Mouse (Mus musculus) intestine, postnatal 0 days (tissue): ENCODE results near the gene Rapgef4. TPM values are rescaled to one million over a fixed set of nuclear protein-coding genes. Genes with fewer than 3 reads are reported as not detected.
A peak's percentile ranks its signal among the peaks of the same experiment; 100 is the strongest.

Experiments
- ATAC-seq: fragments of 200-750 bp; cut with Nextera tagmentation; 2 replicates; pipeline ENCODE4 v1.8.0; 2017; ENCODE audit warnings: mild to moderate bottlenecking, moderate TSS enrichment, moderate library complexity
- H3K27ac ChIP-seq: fragments of 300-500 bp; sonication (generic); 2 replicates; pipeline ENCODE4 v1.5.1; 2014; ENCODE audit warnings: mild to moderate bottlenecking, low read depth, low read length, moderate library complexity
- H3K27me3 ChIP-seq: fragments of 300-500 bp; sonication (generic); replicated peaks from 2 replicates; pipeline ENCODE4 v1.6.1; 2014; ENCODE audit warnings: low read length, mixed read lengths; ENCODE audit not compliant: control insufficient read depth, insufficient read depth
- H3K36me3 ChIP-seq: fragments of 300-500 bp; sonication (generic); 2 replicates; pipeline ENCODE4 v1.6.1; 2014; ENCODE audit warnings: mild to moderate bottlenecking, moderate library complexity; ENCODE audit not compliant: control insufficient read depth, insufficient read depth
- H3K4me1 ChIP-seq: fragments of 300-500 bp; sonication (generic); replicated peaks from 2 replicates; pipeline ENCODE4 v1.6.1; 2014; ENCODE audit warnings: antibody characterized with exemption, low read length, mixed read lengths; ENCODE audit not compliant: control insufficient read depth, insufficient read depth
- H3K4me2 ChIP-seq: fragments of 300-500 bp; sonication (generic); replicated peaks from 2 replicates; pipeline ENCODE4 v1.6.1; 2014; ENCODE audit warnings: low read depth, mild to moderate bottlenecking, moderate library complexity
- H3K4me3 ChIP-seq: fragments of 300-500 bp; sonication (generic); 2 replicates; pipeline ENCODE4 v1.5.1; 2014; ENCODE audit warnings: low read depth, low read length
- H3K9ac ChIP-seq: fragments of 300-500 bp; sonication (generic); 2 replicates; pipeline ENCODE4 v1.6.1; 2014; ENCODE audit warnings: mild to moderate bottlenecking, low read depth, low read length
- H3K9me3 ChIP-seq: fragments of 300-500 bp; sonication (generic); 2 replicates; pipeline ENCODE4 v1.6.1; 2016; ENCODE audit warnings: mixed run types; ENCODE audit not compliant: control insufficient read depth
- CTCF ChIP-seq: sonication (generic); IDR thresholded peaks from 2 replicates; pipeline ENCODE4 v1.5.1; 2016; ENCODE audit warnings: low read depth, mild to moderate bottlenecking, control low read depth, antibody characterized with exemption, moderate library complexity
- WGBS: fragments of 180-500 bp; shearing (Covaris S2); extraction: QIAGEN DNeasy Blood & Tissue Kit; methylation state at CpG from one replicate; pipeline ENCODE4 v1.1.7; 2014; 5-methylcytosine and 5-hydroxymethylcytosine counted together
- polyA plus RNA-seq: library from polyadenylated mRNA; unstranded; fragments of >200 nt; fragmentation: Nextera tagmentation; extraction: Ambion mirVana; gene quantifications from 2 replicates; pipeline ENCODE4 v1.2.1, GENCODE M21; 2015

Rapgef4 gene
- polyA plus RNA-seq, 1 experiment from 2014 or later: 2.7 TPM

DNA sequence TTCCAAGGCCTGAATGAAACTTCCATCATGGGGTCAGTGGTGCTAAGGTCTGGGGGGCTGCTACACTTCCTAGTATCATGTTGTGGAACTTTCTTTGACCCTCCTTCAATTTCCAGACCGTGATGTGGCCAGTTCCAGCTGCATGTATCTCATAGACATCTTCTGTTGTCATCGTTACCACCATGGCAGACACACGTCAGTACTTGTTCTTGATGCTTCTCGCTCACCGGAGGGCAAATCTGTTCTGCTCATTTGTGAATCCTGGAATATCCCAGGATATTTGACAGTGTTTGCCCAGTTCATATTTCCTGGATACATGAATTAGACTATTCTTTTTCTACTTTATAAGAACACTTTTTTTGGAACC lies 39.3 kb upstream of the Rapgef4 start:
- Histone ChIP-seq H3K4me1 (no peaks in the 10 kb centered on the region), H3K27me3 (no peaks in the 10 kb centered on the region), H3K9ac (no peak overlapping the region), H3K27ac (no peak overlapping the region), H3K9me3 (no peaks in the 10 kb centered on the region), H3K36me3 (no peaks in the 10 kb centered on the region), H3K4me2 (no peak overlapping the region), H3K4me3 (no peak overlapping the region)
- ATAC-seq: no peak
- 96% methylated on average over 5 of the region's 5 CpGs for WGBS
- no peak for TF ChIP-seq CTCF

DNA sequence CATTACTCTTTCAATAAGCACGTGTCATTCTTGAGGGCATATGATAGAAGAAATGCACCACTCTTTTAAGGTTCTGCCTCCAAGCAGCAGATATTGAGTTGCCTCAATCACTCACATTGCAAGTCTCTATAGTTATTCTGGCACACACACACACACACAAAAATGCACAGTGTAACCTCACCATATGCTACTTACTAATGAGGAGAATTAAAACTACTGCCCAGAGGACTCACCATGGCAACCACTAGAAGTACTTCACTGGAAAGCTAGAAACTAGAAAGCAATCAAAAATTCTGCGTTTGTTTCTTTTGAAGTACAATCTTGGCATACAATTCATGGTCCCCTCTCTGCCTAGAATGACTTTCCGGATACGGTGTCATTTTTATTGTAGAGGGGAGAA lies 29.8 kb upstream of the Rapgef4 start:
- H3K4me2 ChIP-seq: no peak overlapping the region
- H3K27ac ChIP-seq: no peak overlapping the region
- H3K4me3 ChIP-seq: no peak overlapping the region
- no peaks in the 10 kb centered on the region for H3K4me1 ChIP-seq
- no peak for ATAC-seq
- WGBS: 83% methylated on average over 4 of the region's 4 CpGs
- no peaks in the 10 kb centered on the region for H3K9me3 ChIP-seq
- H3K36me3 ChIP-seq: no peaks in the 10 kb centered on the region
- H3K27me3 ChIP-seq: no peaks in the 10 kb centered on the region
- TF ChIP-seq CTCF: no peak
- H3K9ac ChIP-seq: no peak overlapping the region

DNA sequence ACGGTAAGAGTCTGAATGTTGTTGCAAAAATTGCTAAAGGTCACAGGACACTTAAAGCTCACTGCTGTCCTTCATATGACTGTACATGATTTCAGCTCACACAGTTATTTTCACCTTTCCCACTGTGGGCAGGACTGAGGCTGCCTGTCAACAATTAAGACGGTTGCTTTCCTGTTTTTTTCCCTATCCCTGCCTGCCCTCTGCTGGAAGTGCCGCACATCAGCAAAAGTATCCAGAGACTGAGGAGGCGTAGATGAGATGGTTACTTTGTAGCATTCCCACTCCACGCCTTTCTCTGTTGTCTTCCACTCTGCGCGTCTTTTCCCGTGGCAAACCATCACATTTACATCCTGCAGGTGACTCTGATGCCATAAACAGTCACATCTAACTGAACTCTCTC lies 25.4 kb upstream of the Rapgef4 start:
- Histone ChIP-seq H3K9me3 (no peaks in the 10 kb centered on the region), H3K36me3 (no peaks in the 10 kb centered on the region), H3K9ac (no peak overlapping the region), H3K4me3 (no peak overlapping the region), H3K27me3 (no peaks in the 10 kb centered on the region), H3K4me2 (no peak overlapping the region), H3K4me1 (no peaks in the 10 kb centered on the region), H3K27ac (no peak overlapping the region)
- ATAC-seq: no peak
- 10% methylated on average over 8 of the region's 8 CpGs for WGBS
- peak; percentile 93 for TF ChIP-seq CTCF

DNA sequence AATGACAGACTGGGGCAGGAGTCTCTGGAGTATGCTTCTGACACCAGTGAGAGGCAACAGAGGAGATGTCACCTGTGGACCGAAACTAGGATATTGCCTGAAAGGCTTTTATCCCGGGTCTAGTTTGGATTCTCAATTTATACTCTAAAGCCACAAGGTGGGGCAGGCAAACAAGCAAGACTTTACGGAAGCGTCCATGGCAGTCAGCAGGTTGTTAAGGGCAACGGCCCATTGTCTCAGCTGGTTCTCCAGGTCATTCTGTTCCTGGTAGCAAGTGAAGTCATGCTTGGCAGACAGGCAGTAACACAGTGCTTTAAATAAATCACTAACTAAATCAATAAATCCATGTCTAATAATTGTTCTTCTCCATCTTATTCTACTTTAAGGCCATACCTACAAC lies 24.6 kb upstream of the Rapgef4 start:
- WGBS: 48% methylated on average over 5 of the region's 5 CpGs
- no peaks in the 10 kb centered on the region for H3K4me1 ChIP-seq
- no peak for ATAC-seq
- no peak overlapping the region for H3K27ac ChIP-seq
- no peak overlapping the region for H3K9ac ChIP-seq
- no peak overlapping the region for H3K4me3 ChIP-seq
- no peak overlapping the region for H3K4me2 ChIP-seq
- H3K9me3 ChIP-seq: no peaks in the 10 kb centered on the region
- H3K27me3 ChIP-seq: no peaks in the 10 kb centered on the region
- TF ChIP-seq CTCF: no peak
- no peaks in the 10 kb centered on the region for H3K36me3 ChIP-seq

DNA sequence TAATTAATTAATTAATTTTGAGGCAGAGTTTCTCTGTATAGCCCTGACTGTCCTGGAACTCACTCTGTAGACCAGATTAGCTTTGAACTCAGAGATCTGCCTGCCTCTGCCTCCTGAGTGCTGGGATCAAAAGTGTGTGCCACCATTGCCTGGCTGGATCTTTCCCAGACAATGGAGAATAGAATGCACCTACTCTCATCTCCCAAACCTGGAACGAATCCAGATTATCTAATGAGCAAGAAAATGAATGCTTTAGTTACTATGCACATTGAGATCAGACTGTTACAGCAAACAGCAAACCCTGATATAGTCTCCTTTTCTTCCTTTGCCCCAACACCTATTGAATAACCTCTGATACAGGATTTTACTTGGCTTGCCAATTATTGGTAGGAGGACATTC lies 23.1 kb upstream of the Rapgef4 start:
- no peak for TF ChIP-seq CTCF
- no peaks in the 10 kb centered on the region for H3K9me3 ChIP-seq
- H3K9ac ChIP-seq: no peak overlapping the region
- 88% methylated on average over 1 of the region's 1 CpGs for WGBS
- H3K27ac ChIP-seq: no peak overlapping the region
- no peaks in the 10 kb centered on the region for H3K27me3 ChIP-seq
- H3K4me1 ChIP-seq: no peaks in the 10 kb centered on the region
- H3K36me3 ChIP-seq: no peaks in the 10 kb centered on the region
- H3K4me3 ChIP-seq: no peak overlapping the region
- no peak overlapping the region for H3K4me2 ChIP-seq
- ATAC-seq: no peak

DNA sequence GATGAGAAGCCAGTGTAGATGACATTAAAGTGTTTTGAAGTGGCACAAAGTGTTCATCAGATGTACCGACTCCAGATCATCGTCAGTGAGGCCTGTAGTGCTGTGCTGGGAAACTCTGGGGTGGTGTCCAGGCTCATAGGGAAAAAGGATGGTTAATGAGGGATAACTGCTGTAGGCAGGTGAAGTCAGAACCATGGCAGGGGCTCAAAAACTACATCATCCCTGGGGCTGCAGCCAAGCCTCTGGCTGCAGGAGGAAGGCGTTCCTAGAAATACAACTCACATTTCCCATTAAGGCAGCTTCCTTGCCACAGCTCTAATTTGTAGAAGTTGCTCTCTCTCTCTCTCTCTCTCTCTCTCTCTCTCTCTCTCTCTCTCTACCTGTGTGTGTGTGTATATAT lies 22.6 kb upstream of the Rapgef4 start:
- TF ChIP-seq CTCF: no peak
- ATAC-seq: no peak

DNA sequence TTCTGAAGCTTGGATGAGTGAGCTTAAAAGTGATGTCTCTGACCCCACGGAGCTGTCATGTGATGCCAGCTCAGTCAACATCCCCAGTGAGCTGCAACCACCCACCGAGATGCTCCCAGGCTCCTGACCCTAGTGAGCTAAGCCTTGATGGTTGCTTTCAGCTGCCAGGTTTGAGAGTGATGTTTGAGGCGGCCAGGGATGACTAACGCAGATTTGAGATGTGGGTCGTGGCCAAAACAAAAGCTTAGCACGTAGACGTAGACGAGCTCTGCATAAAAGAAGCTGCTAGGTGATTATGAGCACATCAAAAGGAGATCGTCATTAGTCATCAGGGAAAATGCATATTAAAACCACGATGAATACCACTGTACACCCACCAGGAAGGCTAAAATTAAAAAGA lies 16.8 kb upstream of the Rapgef4 start:
- no peak for ATAC-seq
- H3K9me3 ChIP-seq: no peaks in the 10 kb centered on the region
- H3K9ac ChIP-seq: no peak overlapping the region
- no peaks in the 10 kb centered on the region for H3K36me3 ChIP-seq
- H3K27me3 ChIP-seq: no peaks in the 10 kb centered on the region
- no peaks in the 10 kb centered on the region for H3K4me1 ChIP-seq
- 65% methylated on average over 10 of the region's 10 CpGs for WGBS
- H3K4me3 ChIP-seq: no peak overlapping the region
- no peak overlapping the region for H3K4me2 ChIP-seq
- TF ChIP-seq CTCF: no peak
- no peak overlapping the region for H3K27ac ChIP-seq

More for the DNA sequence above, 22.6 kb upstream of the Rapgef4 start:
- Histone ChIP-seq H3K27me3 (no peaks in the 10 kb centered on the region), H3K9ac (no peak overlapping the region), H3K4me2 (no peak overlapping the region), H3K4me1 (no peaks in the 10 kb centered on the region), H3K9me3 (no peaks in the 10 kb centered on the region), H3K36me3 (no peaks in the 10 kb centered on the region), H3K27ac (no peak overlapping the region), H3K4me3 (no peak overlapping the region)
- 62% methylated on average over 3 of the region's 3 CpGs for WGBS
